Mouse (Mus musculus) granulocyte monocyte progenitor cell, adult 5-6 weeks (primary cell): Measurements from ENCODE around the gene Med18. TPM values are rescaled to one million over a fixed set of nuclear protein-coding genes. Genes with fewer than 3 reads are reported as not detected.
A peak's percentile ranks its signal among the peaks of the same experiment; 100 is the strongest.
"Not testable (repeated sequence)": the region's sequence is repeated elsewhere in the genome, so short reads cannot be mapped to it uniquely, and the experiment has no call there.

Experiments used
- ATAC-seq: replicated peaks from 2 replicates; pipeline ENCODE4 v1.8.0; 2016; ENCODE audit warnings: mild to moderate bottlenecking, moderate TSS enrichment, inconsistent platforms; ENCODE audit not compliant: poor library complexity, severe bottlenecking
- total RNA-seq, 2 experiments: library from RNA; stranded (forward) in 1 of 2; stranded (reverse) in 1 of 2; fragments of 200-712, 200-1000 nt in 1 of 2; fragments of >200 nt in 1 of 2; fragmentation: Nextera tagmentation in 1 of 2; gene quantifications; 2 replicates each; pipeline ENCODE4 v1.2.3; 2014 to 2017

Med18 gene
- total RNA-seq, 2 experiments from 2014 or later, result 9.2 to 9.9 TPM

GRCm38 (mm10) chr4:132426021-132426420, 37.7 kb downstream of the Med18 start:
- no peak for ATAC-seq

DNA sequence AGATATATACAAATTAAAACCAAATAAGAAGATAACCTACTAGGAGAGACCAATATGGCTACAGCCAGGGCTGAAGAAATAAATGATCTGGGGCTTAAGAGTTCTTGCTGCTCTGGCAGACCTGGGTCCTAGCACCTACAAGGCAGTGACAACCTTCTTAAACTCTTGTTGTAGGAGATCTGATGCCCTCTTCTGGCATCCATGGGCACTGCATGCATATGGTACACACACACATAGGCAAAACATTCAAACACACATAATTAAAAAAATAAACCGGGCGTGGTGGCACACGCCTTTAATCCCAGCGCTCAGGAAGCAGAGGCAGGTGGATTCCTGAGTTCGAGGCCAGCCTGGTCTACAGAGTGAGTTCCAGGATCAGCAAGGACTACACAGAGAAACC, 39.0 kb downstream of the Med18 start:
- no peak for ATAC-seq

DNA sequence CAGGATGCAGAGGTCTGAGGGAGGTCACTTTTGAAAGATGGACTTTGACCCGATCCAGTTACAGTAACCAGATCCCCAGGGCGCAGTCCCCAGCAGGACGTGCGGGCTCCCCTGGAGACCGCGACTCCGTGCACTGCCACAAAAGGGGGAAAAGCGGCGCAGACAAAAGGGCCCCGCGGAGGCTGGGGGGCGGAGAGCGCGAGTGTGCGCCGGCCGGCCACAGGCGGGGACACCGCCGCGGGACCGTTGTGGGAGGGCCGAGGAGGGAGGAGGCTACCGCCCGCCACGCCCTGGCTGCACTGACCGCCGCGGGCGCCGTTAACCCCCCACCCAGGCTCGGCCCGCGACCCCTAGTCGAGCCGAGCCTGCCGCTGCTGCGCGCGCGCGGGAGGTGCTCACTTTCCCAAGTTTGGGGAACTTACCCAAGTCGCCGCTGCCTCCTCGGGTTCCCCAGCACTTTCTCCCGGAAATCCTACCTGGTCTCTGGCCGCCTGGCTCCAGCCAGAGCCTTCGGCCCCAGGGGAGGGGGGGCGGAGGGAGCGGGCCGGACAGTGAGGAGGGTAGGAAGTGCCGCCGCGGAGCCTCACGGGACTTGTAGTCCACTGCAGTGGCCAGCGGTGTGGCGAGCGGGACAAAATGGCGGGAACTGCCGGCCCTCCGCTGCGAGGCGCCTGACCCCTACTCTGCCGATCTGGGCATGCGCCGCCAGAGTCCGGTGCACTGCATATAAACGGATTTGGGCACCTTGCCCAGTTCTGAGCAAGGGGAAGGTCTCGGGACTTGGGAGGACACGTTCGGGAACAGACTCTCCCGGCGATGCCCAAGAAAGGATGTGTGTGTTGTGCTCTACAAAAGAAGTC, 41.6 kb downstream of the Med18 start, which contains the start of gene Phactr4:
Gene Phactr4, minus strand, starts transcription at position 567 of the 860 bp plus-strand sequence.
- peak; percentile 96 for ATAC-seq

- no peak for ATAC-seq
These were observed 42.2 kb downstream of the Med18 start for GRCm38 (mm10) chr4:132421556-132421922.

GRCm38 (mm10) chr4:132420471-132420870, 43.2 kb downstream of the Med18 start:
- no peak for ATAC-seq

DNA sequence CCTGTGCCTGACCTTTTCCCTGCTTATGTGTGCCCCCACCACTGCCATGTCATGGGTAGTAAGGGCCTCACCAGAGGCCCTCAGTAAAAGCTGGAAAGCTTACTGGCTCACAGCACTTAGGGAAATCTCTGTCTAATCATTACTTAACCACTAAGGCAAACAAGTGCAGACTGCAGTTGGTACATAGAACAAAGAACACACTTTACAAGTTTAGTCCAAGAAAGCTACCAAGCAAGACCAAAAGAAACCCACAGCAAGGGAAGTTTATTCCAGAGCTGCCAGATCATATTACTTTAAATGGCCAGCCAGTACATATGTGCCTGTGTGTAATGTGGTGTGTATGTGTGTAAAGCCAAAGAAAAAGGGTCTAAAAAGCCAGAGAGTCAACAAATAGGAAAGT, 47.8 kb downstream of the Med18 start:
- ATAC-seq, result no peak

DNA sequence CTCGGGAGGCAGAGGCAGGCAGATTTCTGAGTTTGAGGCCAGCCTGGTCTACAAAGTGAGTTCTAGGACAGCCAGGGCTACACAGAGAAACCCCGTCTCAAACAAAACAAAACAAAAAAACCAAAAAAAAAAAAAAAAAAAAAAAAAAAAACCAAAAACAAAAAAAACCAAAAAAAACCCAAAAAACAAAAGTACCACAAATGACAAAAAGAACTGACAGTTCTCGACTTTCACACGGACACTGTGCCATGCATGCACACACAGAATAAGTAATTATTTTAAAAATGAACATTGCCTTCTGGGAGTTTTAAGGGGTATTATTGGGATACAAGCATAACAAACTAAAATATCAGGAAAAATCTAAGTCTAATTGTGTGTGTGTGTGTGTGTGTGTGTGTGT, 50.5 kb downstream of the Med18 start:
- not testable (repeated sequence) for ATAC-seq

- ATAC-seq, result peak; percentile 53
These were observed 52.2 kb downstream of the Med18 start for GRCm38 (mm10) chr4:132411322-132412094.

DNA sequence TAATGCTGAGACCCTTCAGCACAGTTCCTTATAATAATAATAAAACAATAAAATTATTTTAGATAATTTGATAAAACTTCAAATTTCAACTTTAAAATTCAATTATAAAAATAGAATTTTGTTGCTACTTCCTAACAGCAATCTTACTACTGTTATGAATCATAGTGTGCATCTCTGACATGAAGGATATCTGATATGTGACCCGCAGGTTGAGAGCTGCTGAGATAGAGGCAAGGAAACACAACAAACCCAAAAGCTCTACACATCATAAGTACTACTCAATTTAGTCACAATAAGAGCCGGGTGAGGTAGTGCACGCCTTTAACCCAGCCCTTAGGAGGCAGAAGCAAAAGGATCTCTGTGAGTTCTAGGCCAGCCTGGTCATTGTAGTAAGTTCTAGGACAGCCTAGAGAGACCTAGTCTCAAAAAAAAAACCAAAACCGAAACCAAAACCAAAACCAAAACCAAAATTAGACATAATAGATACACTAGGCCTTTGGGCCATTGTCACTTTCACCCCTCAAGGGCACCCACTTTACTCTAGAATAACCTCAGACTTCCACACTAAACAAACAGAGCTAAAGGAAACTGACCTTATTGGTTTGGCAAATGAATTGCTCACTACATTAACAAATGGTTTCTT, 54.0 kb downstream of the Med18 start:
- no peak; the same call in 1 of the 2 replicates for ATAC-seq

Other genes starting within 250 kb of the Med18 start
- 16.8 and 20.9 TPM in 2 replicates for gene Gmeb1, start 202.3 kb downstream of the Med18 start, total RNA-seq (2014; fragmentation: Nextera tagmentation)
- 15.3 and 18.0 TPM in 2 replicates for gene Gmeb1, start 202.3 kb downstream of the Med18 start, total RNA-seq (2017)
- 23.1 and 25.5 TPM in 2 replicates for gene Taf12, start 189.5 kb downstream of the Med18 start, total RNA-seq (2014; fragmentation: Nextera tagmentation)
- gene Taf12, start 189.5 kb downstream of the Med18 start, total RNA-seq (2017), result 47.0 and 48.7 TPM in 2 replicates
- gene Rab42, start 160.5 kb downstream of the Med18 start, total RNA-seq (2014; fragmentation: Nextera tagmentation), result 3.2 TPM in 1 of 2 replicates, not detected in the other
- gene Rab42, start 160.5 kb downstream of the Med18 start, total RNA-seq (2017), result not detected in 2 replicates
- gene Trnau1ap, start 134.4 kb downstream of the Med18 start, total RNA-seq (2014; fragmentation: Nextera tagmentation), result 29.7 and 36.3 TPM in 2 replicates
- gene Trnau1ap, start 134.4 kb downstream of the Med18 start, total RNA-seq (2017), result 37.8 and 54.9 TPM in 2 replicates
- 58.8 and 68.9 TPM in 2 replicates for gene Rcc1, start 110.3 kb downstream of the Med18 start, total RNA-seq (2014; fragmentation: Nextera tagmentation)
- gene Rcc1, start 110.3 kb downstream of the Med18 start, total RNA-seq (2017), result 46.8 and 53.3 TPM in 2 replicates
- 29.2 and 36.8 TPM in 2 replicates for gene Phactr4, start 41.4 kb downstream of the Med18 start, total RNA-seq (2014; fragmentation: Nextera tagmentation)
- 4.2 and 8.1 TPM in 2 replicates for gene Phactr4, start 41.4 kb downstream of the Med18 start, total RNA-seq (2017)
- 3.4 and 3.9 TPM in 2 replicates for gene Sesn2, start 46.6 kb upstream of the Med18 start, total RNA-seq (2014; fragmentation: Nextera tagmentation)
- 2.1 and 2.9 TPM in 2 replicates for gene Sesn2, start 46.6 kb upstream of the Med18 start, total RNA-seq (2017)
- gene Atpif1, start 69.7 kb upstream of the Med18 start, total RNA-seq (2014; fragmentation: Nextera tagmentation), result 781 and 857 TPM in 2 replicates
- 1,252 and 1,475 TPM in 2 replicates for gene Atpif1, start 69.7 kb upstream of the Med18 start, total RNA-seq (2017)
- gene Dnajc8, start 71.6 kb upstream of the Med18 start, total RNA-seq (2014; fragmentation: Nextera tagmentation), result 136 and 140 TPM in 2 replicates
- 369 and 376 TPM in 2 replicates for gene Dnajc8, start 71.6 kb upstream of the Med18 start, total RNA-seq (2017)
- gene Ptafr, start 100.1 kb upstream of the Med18 start, total RNA-seq (2014; fragmentation: Nextera tagmentation), result 2.4 TPM in 2 replicates
- gene Ptafr, start 100.1 kb upstream of the Med18 start, total RNA-seq (2017), result 1.2 and 1.4 TPM in 2 replicates
- gene Eya3, start 175.1 kb upstream of the Med18 start, total RNA-seq (2014; fragmentation: Nextera tagmentation), result 37.0 and 42.0 TPM in 2 replicates
- 37.1 and 38.9 TPM in 2 replicates for gene Eya3, start 175.1 kb upstream of the Med18 start, total RNA-seq (2017)